Mouse (Mus musculus) right cerebral cortex, adult 18-20 months (tissue): ENCODE results near the gene Rgs6.

Experiments used
- DNase-seq: peaks from one replicate; pipeline ENCODE4 v3.0.0; 2022; ENCODE audit warnings: mixed read lengths

Gene Rgs6

DNA sequence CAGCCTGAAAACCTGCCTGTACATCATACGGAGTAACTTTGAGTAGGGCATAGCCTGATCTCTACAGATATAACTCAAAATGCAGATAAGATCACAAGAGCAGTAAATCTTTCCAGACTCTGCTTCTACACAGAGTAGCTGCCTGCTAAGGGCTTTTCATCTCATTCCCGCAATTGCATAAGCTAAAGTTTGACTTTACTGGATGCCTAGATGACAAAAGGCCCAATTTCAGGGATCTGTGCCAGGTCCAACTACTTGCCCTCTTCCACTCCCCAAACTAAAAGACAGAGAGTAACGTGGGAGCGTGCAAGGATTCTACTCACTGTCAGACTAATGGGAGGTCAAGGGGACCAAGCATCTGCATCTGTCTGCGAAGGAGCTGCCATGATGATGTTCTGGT, 292.6 kb downstream of the Rgs6 start:
- DNase-seq, result no peak

DNA sequence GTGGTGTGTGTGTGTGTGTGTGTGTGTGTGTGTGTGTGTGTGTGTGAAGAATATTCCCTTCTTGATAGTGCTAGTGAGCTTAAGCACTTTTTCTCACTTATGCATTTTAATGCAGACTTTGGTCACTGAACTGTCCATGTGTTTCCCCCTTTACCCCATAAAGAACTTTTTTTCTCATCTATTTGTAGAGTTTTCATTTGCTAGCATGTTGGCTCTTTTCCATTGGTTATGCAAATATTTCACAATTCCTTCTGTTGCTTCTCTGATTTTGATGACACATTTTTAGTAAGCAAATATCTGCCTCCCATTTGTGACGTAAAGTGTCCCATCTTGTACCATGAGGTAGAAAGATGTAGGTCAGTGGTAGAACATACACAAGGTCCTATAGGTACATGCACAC, 295.0 kb downstream of the Rgs6 start:
- DNase-seq, result no peak

DNA sequence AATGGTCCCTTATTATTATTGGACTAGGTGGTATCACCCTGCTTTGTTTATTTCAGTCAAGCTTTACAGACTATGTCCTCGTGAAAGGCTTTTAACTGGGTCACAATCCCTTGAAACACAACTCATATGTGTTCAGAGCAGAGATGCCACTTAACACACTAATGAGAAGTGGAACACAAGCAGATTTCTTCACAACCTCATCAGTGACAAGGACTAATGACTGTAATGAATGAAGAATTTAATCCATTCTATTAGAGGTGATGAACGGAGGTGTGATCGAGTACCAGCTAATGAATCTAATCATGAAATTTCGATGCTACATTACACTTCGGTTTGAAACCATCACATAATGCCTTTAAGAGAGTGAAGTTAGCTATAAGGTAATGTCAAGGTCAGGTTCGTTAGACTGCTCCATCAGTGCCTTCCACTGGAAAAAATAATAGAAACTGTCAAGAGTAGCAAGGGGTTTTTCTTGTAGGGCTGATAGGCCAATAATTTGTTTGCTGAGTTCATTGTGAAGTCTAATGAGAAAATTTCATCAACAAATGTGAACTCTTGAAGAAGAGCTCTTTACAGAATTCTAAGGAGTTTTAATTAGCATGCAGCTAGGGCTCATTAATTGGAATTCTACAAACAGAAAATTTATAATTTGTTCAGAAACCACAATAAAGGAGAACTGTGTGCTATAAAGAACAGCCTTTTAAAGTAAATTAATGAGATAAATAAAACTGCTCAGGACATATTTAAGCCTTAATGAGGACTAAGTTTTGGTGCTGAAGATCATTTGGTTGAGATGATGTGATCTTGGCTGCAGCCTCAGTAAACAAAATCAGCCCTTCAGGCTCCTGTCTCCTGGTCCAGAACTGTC, 307.1 kb downstream of the Rgs6 start:
- DNase-seq, result no peak

DNA sequence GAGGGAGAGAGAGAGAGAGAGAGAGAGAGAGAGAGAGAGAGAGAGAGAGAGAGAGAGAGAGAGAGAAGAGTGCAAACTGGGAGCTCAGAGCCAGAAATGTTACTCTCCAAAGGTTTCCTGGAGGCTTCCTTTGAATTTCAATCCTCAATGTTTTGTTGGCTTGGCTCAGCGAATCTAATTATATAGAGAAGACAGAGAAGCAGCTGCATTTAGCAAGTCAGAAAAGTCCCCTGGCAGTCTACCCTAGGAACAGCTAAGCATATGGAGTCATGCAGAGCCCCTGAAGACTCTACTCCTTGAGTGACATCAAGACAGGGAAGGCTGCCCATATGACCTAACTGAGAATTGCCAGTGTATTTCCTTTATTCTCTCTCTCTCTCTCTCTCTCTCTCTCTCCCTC, 317.7 kb downstream of the Rgs6 start:
- DNase-seq, result peak; percentile 52

DNA sequence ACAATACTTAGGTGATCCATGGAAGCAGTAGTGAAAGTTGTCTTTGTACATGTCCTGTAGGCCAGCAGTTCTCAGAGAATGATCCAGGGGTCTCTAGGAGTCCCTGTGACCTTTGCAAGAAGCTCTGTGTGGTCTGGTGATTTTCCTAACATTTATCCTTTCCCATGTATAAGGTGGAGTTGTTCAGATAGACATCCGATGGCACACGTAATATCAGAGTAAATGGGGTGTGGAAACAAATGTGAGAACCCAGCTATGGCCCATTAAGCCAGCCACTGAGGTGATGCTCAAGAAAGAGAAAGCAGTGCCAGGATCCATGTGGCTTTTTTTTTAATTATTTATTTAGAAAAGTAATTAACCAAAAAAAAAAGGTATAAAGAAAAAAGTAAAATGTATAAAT, 322.8 kb downstream of the Rgs6 start:
- DNase-seq, result no peak

DNA sequence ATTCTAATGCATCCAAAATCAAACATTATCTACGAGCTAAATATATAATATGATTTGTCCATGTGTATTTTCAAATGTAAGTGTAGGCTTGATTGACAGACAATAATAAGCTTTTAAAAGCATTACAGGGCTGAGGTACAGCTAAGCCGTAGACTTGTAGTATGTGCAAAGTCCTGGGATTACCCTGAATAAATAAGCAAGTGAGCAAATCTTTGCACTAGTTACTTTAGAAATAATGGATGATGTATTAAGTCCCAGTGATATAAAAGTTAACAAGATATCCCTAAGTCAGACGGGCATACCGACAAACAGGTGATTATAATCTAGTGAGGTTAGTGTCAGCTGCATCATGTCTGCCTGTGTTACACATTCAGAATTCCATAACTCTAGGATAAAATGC, 326.0 kb downstream of the Rgs6 start:
- no peak for DNase-seq

DNA sequence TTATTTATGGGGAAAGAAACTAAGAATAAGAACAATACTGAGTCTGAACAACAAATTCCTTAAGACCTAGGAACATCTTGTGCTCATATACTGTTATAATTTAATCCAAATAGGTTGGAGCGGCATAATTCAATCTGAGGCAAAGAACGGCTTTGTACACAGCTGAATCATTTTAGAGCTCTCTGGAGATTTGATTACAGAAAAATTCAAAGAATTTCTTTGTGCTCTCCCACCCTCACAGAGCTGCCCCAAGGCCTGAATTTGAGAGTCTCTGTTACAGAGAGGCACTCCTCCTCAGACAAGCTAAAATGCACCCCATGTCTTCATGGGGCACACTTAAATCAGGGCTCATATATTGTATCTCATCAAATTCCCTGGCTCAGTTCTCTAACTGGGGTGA, 332.1 kb downstream of the Rgs6 start:
- DNase-seq, result no peak

DNA sequence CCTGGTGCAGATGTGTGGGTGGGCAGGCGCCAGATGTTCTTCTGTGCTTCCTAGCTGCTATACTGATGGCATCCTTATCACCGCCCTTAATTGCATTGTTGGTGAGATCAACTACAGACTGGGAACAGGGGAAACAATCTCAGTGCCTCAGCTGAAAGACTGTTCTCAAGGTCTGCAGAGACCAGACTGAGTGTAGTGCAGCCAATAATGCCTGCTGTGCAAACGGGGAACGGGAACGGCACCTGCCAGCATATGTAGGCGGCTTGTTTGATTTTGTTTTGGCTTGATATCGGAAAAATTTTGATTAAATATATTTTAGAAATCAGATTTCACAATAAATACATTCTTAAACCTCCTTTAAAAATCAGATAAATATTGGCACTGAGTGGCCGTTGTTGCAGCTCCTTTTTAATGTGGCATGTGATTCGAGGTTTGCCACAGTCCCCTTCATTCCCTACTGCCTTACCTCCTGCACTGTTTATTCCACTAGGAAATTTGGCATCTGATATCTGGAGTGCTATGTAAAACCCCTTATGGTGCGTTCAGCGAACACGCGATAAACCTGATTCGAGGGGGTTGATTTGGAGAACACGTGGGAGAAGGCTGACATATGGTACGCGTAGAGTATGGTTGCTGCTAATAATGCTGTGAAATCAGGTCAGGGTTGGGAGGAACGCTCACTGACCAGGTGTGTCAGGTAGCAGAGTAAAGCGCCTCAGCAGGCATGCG, 333.4 kb downstream of the Rgs6 start:
- DNase-seq, result no peak

DNA sequence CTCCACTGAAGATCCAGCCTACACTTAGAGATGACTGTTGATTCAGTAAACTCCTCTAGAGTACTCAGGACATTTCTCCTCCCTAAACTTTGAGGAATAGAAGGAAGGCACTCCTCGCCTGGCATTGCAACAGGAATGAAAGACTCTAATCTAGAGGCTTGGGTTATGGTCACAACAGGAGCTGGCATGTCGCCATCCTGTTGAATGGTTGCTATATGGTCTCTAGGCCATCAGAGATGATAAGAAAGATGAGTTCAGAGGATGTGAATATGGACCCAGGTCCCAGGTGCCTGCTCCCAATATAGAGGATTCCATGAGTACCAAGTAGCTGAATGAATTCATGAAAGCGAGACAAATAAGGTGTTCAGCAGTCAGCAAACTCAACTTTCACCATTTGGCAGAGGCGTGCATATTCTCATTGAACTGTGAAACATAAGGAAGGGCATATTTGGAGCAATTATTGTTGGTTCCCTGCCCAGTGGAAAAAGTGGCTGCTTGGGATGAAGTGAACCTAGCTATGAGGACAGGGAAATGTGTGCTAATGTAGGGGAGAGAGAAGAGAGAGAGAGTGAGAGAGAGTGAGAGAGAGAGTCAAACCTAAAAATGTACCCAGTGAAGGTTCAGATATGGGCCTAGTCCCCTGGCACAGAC, 334.9 kb downstream of the Rgs6 start:
- DNase-seq, result no peak

DNA sequence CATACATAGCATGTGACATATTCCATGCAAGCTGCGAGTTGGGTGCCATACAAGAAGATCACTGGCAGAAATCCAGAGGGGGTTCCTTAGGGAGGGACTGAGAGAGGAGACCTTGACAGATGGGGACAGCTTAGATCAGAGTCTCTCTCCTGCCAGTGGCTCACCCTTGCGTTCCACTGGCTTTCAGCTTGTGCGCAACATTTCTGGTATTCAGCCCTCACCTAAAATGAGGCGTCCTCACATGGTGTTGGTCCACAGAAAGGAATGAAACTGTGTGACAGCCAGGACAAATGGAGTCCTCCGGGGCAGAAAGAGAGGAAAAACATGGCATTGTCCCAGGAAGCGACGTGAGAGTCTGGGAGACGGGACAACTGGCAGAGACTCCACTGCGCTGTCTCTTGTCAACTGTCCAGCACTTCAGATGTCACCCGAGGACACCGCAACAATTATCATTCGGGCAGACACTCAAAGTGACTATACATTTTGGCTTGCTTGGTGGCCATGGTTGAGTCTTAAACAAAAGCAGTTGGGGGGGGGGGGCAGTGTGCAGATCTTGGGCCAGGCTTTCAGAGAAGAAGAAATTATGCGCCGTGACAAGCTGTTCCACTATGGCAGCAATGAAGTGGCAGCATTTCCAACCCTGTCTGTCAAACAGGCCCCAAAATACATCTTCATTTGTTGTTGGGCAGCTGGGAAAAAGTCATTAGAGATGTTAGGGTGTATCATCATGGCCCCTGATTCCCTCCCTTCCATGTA, 344.8 kb downstream of the Rgs6 start:
- no peak for DNase-seq

DNA sequence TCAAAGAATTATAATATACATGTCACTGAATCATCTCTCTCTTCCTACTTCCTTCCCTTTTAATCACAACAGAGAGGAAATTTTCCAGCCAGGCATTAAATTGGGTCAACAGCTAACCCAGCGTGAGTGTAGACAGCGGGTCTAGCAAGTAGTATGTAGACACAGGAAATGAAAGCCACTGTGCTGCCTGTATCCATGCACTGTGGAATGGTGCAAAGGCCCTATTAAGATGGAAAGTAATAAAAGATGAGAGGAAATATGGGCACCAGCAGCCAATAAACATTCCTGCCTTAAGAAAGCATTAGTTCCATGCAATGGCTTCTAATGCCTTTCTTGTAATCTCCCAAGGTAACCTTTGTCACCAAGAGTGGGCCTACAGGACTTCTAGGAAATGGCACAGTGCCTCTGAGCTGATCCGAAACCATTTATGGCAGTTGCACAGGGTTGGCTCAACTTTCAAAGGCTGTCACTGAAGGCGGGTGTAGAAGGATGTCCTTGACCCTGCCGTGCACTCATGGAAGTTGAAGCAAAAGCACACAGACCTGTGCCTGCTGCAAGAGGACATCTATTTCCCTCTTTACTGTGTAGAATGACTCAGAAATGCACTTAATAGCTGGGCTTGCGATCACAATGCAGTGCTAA, 347.1 kb downstream of the Rgs6 start:
- no peak for DNase-seq

DNA sequence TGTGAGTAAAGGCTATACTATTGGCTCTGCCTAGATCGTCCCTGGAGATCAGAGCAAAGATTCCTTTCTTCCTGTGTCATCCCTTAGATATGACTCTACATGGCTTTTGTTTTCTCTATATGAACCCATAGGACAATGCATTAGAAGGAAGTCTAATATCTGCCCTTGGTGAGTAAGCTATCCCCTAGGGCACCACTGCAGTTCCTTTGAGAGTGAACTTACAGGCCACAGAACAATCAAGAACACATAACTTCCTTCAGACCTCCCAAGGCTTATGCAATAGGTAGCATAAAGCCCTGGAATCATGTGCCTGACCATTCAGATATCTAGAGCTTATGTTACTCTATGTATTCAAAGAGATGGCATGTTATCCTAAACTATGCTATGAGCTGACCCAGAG, 347.7 kb downstream of the Rgs6 start:
- DNase-seq, result no peak

DNA sequence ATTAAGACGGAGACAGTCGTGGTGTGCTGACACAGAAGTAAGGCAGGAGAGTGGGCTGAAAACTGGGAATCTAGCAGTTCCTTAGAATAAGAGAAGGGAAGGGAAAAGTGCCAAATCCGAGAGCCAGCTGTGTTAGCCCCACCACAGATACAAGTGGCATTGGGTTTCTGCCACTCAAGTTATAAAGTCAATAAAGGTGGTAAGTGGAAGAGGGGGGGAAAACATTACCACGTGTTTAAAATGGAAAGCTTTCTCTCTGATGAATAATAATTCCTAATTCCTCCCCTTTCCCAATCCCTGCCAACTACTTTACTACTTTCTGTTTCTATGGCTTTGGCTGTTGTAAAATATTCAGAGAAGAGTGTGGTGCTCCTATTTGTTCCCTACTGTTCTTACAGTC, 352.4 kb downstream of the Rgs6 start:
- DNase-seq, result no peak

DNA sequence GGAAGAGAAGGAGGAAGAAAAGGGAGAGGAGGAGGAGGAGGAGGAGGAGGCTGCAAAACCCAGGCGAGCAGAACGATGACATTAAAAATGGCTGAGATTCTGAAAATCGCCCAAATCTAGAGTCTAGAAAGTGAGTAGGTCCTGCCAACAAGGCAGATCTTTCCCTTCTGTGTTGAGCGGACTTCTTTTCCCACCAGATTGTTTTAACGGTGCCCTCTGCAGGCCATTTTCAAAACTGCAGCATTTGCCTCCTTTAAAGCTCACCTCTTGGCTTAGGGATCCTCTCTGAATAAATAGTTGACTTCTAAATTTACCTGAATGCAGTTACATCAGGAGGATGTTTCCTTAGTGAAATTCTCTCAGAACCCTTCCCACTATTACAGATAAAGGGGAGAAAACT, 358.4 kb downstream of the Rgs6 start:
- DNase-seq, result peak; percentile 84

DNA sequence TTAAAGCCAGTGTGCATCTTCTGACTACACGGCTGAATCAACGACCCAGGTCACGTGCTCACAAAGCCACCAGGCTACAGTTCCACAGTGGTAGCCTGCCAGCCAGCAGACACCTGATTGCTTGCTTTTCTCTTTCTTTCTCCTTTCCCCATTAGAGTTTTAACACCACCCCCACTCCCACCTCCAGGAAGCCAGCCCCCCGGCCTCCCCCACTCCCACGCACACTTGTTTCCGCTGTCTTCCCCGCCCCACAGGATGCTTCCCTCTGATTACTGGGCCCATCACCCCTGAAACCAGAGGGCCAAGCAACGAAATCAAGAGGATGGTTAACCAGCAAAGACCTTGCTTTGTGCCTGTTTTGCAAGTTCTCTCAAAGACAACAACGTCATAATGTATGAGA, 373.0 kb downstream of the Rgs6 start:
- DNase-seq, result no peak

DNA sequence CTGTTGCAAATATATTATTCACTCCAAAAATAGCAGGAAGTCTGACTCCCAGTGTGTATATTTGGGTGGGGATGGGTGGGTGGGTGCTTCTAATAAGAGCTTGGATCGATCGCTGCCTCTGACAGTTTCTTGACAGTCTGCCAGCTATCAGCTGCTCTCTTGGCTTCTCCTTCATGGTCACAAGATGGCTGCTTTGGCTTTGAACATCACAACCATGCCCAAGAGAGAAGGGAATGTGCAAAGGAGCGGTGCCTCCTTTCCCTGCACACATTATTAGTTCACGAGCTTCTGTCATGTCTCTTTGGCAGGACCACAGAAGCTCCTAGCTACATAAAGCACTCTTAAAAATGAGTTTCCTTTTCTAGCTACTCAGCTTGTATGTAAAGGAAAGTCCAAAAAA, 373.8 kb downstream of the Rgs6 start:
- DNase-seq, result no peak

DNA sequence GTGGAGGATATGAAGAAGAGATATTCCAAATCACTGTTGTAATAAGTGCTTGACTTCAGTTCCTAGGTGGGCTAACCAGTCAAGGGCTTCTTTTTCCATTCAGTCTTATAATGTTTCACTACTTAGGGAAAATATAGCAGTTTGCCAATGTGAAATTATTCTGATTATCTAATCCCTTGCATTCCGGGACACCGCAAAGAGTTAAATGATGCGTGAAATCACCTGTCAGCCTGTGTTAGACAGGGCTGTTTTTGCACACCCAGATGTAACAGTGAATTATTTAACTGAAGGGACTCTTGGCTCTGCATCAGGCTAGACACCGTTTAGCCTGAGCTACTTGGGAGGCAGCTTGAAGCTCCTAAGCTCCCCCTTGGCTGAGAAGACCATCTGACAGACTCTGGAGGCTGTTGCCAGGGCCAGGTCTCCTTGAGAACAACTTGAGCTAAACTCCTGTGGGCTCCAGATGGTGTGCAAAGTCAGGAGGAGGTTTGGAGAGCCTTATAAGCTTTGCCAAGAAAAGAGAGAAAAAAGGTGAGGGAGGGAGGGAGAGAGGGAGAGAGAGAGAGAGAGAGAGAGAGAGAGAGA, 382.5 kb downstream of the Rgs6 start:
- peak; percentile 86 for DNase-seq

DNA sequence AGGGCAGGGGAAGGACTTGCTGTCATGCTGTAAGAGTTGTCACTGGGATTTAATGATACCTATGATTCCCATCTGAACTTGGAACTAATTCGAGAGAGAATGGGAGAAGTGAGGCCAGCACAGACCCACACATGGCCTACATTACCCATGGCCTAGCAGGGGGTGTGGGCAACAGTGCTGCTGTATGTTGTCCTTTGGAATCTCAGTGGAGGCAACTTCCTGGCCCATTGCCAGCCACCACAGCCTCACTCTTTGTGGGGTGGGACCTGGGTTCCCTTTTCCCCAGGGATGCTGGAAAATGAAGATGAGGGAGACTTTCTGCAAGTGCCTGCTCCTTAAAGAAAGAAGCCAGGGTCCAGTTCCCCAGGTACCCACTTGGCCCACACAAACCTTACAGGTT, 383.1 kb downstream of the Rgs6 start:
- DNase-seq, result peak; percentile 56

DNA sequence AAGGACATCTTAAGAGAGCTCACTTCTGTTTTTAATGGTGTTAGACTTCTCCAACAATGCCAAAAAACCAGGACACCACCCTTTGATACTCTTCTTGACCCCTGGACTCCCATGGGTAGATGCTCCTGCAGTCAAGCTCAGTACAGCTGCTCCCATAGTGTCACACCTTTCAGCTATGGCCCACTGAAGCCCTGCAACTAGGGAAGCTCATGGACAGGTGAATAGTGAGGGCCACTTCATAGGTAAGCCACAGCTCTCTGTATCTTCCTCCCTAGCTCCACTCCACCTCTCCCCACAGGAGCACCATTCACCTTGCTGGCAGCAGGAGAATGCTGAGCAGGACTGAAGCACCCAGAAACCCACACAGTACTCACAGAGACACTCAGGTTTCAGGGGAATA, 384.6 kb downstream of the Rgs6 start:
- no peak for DNase-seq

DNA sequence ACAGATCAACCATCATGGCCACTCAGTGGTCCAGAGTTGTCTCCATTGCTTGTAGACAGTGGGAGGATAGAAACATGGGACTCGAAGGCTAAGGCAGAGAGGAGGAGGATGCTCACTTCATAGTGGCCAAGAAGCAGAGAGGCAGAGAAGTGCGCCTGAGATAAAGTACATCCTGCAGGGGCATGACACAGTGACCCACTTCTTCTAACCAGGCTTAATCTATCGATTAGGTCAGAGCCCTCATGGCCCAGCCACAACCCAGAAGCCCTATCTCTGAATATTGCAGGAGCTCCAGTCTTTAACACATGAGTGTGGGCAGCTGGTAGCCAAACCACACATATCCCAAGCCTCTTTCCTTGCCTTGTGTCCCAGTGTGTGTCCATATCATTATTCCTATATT, 385.7 kb downstream of the Rgs6 start:
- DNase-seq, result no peak

DNA sequence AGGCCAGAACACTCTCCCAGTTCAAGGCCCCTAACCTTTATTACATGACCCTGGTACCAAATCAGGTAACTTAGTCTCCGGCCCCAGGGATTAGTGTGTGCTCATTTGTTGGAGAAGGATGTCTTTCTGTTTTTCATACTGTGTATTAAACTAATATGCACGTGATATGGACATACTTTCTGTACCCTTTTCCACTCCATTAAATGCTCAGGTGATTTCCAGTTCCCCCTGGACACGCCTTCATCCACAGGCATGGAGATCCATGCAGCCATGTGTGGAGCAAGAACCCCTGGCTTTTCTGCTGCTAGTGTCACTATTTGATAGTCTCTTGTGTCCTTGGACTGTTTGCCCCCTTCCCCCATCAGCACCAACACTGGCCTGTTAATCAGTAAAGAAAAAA, 390.2 kb downstream of the Rgs6 start:
- DNase-seq, result no peak

DNA sequence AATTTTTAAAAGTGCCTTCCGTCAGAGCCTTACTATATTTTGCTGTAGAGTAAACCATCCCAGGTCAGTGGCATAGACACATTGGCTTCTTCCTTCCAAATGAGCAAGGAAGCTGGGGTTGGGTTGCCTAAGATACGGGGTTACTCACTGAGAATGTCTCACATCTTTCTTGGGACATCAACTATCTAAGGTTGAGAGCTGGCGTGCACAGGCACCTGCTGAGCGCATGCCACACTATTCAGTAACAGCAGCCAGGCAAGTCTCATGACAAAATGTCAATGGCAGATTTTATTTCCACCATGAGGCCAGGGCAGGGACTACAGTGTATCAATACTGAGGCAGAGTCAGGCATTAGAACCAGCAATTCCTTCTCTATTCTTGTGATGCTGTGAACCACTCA, 394.6 kb downstream of the Rgs6 start:
- DNase-seq, result no peak
